Mouse (Mus musculus) liver, adult 2 months (tissue): ENCODE results near the gene Prex1.

ENCODE experiments used
- CTCF ChIP-seq: fragments of 200-500 bp; IDR thresholded peaks from 2 replicates; pipeline ENCODE4 v1.5.1; 2011; ENCODE audit warnings: low read depth, low read length, control low read depth
- POLR2A ChIP-seq: fragments of 200-500 bp; IDR thresholded peaks from 2 replicates; pipeline ENCODE4 v1.6.1; 2011; ENCODE audit warnings: low read length, control low read depth; ENCODE audit not compliant: insufficient read depth; ENCODE audit errors: extremely low read depth

DNA sequence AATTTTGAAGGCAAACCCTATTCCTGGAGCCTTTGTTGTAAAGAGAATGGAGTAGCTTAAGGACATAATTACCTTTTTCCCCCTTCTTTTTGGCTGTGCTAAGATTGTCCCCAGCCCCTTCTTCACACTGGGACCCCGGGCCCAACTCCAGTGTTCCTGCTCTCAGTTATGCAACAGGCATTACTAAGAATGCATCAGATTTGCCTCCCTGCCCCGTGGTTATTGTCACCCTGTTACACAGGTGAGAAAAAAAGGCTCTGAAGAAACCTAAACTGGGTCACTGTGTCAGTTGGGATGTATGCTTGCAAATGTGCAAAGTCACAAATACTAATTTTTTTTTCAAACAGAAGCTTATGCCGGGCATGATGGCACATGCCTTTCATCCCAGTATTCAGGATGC, 6.8 kb upstream of the Prex1 start:
- no peak for TF ChIP-seq CTCF
- no peak for TF ChIP-seq POLR2A
